Mouse (Mus musculus) retina, adult 2 months (tissue): ENCODE results near the gene Selplg.
A peak's percentile ranks its signal among the peaks of the same experiment; 100 is the strongest.

Source experiments
- DNase-seq: peaks from one replicate; pipeline ENCODE4 v3.0.0-alpha.2; 2012; ENCODE audit warnings: low read depth, low spot score

Selplg gene

DNA sequence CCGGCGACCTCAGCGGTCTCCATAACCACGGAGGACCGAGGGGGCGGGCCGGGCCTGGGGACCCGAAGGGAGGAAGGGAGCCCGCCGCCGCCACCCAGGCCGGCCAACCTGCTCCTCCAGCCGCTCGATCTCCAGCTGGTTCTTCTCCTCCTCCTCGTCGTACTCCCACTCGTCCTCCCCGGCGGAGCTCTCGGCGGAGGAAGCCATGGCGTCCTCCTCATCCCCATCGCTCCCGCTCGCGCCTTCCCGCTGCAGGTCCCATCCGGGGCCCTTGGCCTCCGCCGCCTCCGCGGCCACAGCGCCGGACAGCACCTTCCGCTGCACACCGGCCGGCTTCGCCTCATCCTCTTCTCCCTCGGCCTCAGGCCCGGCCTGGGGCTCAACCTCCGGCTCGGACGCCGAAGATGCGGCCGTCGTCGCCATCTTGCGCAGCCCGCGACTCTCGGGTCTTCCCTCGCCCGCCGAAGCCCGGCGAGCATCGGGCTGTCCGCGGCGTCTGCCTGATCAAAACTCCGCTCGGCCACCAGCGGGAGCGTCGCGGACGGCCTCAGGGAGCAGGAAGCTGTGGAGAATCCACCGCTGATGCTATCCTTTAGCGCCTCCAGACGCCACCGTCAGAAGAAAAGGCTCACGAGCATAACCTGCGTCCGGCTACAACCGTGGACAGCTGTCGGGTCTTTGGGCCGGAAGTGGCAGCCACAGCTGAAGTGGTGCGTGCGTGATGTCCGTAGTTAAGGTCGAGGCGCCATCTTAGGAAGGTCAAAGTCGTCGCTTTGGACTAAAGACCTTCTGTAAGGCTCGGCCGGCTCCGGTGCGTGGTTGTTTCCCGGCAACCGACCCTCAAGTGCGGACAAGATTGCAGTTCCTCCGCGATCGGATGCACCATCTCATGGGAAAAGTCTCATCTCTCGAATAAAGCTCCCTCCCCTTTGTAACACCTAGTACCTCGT, 61.0 kb downstream of the Selplg start:
- peak; percentile 88 for DNase-seq

GRCm38 (mm10) chr5:113768806-113769205, 63.6 kb downstream of the Selplg start:
- no peak for DNase-seq
